Mouse (Mus musculus) liver, adult 2 months (tissue): ENCODE data around the gene Ppp1r21. TPM values are rescaled to one million over a fixed set of nuclear protein-coding genes. Genes with fewer than 3 reads are reported as not detected.

Source experiments
- DNase-seq: peaks from one replicate; pipeline ENCODE4 v3.0.0-alpha.2; 2011; ENCODE audit warnings: low read depth, low spot score; ENCODE audit errors: extremely low read depth
- H3K27ac ChIP-seq: fragments of 200-500 bp; replicated peaks from 2 replicates; pipeline ENCODE4 v1.5.1; 2012; ENCODE audit warnings: low read depth, mild to moderate bottlenecking, control low read depth, inconsistent platforms, low read length; ENCODE audit not compliant: insufficient read depth
- H3K27me3 ChIP-seq: fragments of 200-500 bp; 2 replicates; pipeline ENCODE4 v1.6.1; 2012; ENCODE audit warnings: mild to moderate bottlenecking, moderate library complexity, low read length, inconsistent platforms; ENCODE audit not compliant: control insufficient read depth, insufficient read depth
- H3K36me3 ChIP-seq: fragments of 200-500 bp; 2 replicates; pipeline ENCODE4 v1.6.1; 2012; ENCODE audit warnings: low read length, inconsistent platforms; ENCODE audit not compliant: control insufficient read depth, insufficient read depth
- H3K4me1 ChIP-seq: fragments of 200-500 bp; 2 replicates; pipeline ENCODE4 v1.6.1; 2011; ENCODE audit warnings: low read length; ENCODE audit not compliant: control insufficient read depth, insufficient read depth
- H3K4me3 ChIP-seq: fragments of 200-500 bp; 2 replicates; pipeline ENCODE4 v1.5.1; 2011; ENCODE audit warnings: low read depth, mild to moderate bottlenecking, control low read depth, low read length, moderate library complexity; ENCODE audit not compliant: insufficient read depth
- H3K79me2 ChIP-seq: fragments of 200-500 bp; 2 replicates; pipeline ENCODE4 v1.6.1; 2012; ENCODE audit warnings: inconsistent platforms, mild to moderate bottlenecking, low read length, moderate library complexity; ENCODE audit not compliant: control insufficient read depth, insufficient read depth
- H3K9ac ChIP-seq: fragments of 200-500 bp; 2 replicates; pipeline ENCODE4 v1.6.1; 2012; ENCODE audit warnings: low read depth, mild to moderate bottlenecking, control low read depth, inconsistent platforms, low read length
- CTCF ChIP-seq: fragments of 200-500 bp; IDR thresholded peaks from 2 replicates; pipeline ENCODE4 v1.5.1; 2011; ENCODE audit warnings: low read depth, low read length, control low read depth
- POLR2A ChIP-seq: fragments of 200-500 bp; IDR thresholded peaks from 2 replicates; pipeline ENCODE4 v1.6.1; 2011; ENCODE audit warnings: low read length, control low read depth; ENCODE audit not compliant: insufficient read depth; ENCODE audit errors: extremely low read depth
- WGBS: fragments of 180-500 bp; shearing (Covaris S2); methylation state at CpG from one replicate; pipeline ENCODE4 v1.1.7; 2018; 5-methylcytosine and 5-hydroxymethylcytosine counted together
- polyA plus RNA-seq: library from polyadenylated mRNA; depleted of rRNA; stranded (reverse); fragments of >200 nt; gene quantifications from 2 replicates; pipeline ENCODE4 v1.2.3, GENCODE M21; 2012
- total RNA-seq: library from RNA; depleted of rRNA; stranded (reverse); fragments of >200 nt; gene quantifications from 2 replicates; pipeline ENCODE4 v1.2.3, GENCODE M21; 2014

Gene Ppp1r21
- total and polyA plus RNA-seq, 2 experiments = 14.2 to 17.9 TPM

GRCm38 (mm10) chr17:88553001-88553449 is 23.1 kb downstream of the Ppp1r21 start:
- Histone ChIP-seq H3K79me2 (no peaks in the 10 kb centered on the region), H3K4me3 (no peak overlapping the region), H3K27ac (no peak overlapping the region), H3K27me3 (no peaks in the 10 kb centered on the region), H3K36me3 (peaks cover 4% of the 10 kb centered on the region; the same call in 1 of the 2 replicates), H3K4me1 (peaks cover 5% of the 10 kb centered on the region), H3K9ac (no peak overlapping the region)
- no peak for TF ChIP-seq CTCF
- no peak for TF ChIP-seq POLR2A
- 68% methylated on average over 8 of the region's 8 CpGs for WGBS
- DNase-seq = no peak

GRCm38 (mm10) chr17:88553473-88554087 is 23.7 kb downstream of the Ppp1r21 start:
- WGBS = 96% methylated on average over 11 of the region's 11 CpGs
- TF ChIP-seq POLR2A (no peak), CTCF (no peak)
- H3K36me3 ChIP-seq = peaks cover 4% of the 10 kb centered on the region; the same call in 1 of the 2 replicates
- no peaks in the 10 kb centered on the region for H3K27me3 ChIP-seq
- no peak overlapping the region for H3K27ac ChIP-seq
- H3K79me2 ChIP-seq = no peaks in the 10 kb centered on the region
- H3K4me3 ChIP-seq = no peak overlapping the region
- H3K4me1 ChIP-seq = peaks cover 5% of the 10 kb centered on the region
- no peak for DNase-seq
- no peak overlapping the region for H3K9ac ChIP-seq

- H3K27me3 ChIP-seq = no peaks in the 10 kb centered on the region
- no peak overlapping the region for H3K9ac ChIP-seq
- no peaks in the 10 kb centered on the region; the same call in 1 of the 2 replicates for H3K4me1 ChIP-seq
- TF ChIP-seq POLR2A (no peak), CTCF (no peak)
- WGBS = 78% methylated on average over 13 of the region's 13 CpGs
- H3K79me2 ChIP-seq = no peaks in the 10 kb centered on the region
- H3K36me3 ChIP-seq = peaks cover 2% of the 10 kb centered on the region; the same call in 1 of the 2 replicates
- H3K4me3 ChIP-seq = no peak overlapping the region
- DNase-seq = no peak
- H3K27ac ChIP-seq = no peak overlapping the region
Measured at GRCm38 (mm10) chr17:88556176-88556575, 26.3 kb downstream of the Ppp1r21 start.

GRCm38 (mm10) chr17:88556688-88557087 is 26.8 kb downstream of the Ppp1r21 start:
- no peak for DNase-seq
- no peaks in the 10 kb centered on the region for H3K27me3 ChIP-seq
- no peaks in the 10 kb centered on the region for H3K79me2 ChIP-seq
- no peak overlapping the region for H3K4me3 ChIP-seq
- H3K36me3 ChIP-seq = peaks cover 2% of the 10 kb centered on the region; the same call in 1 of the 2 replicates
- H3K4me1 ChIP-seq = no peaks in the 10 kb centered on the region
- H3K27ac ChIP-seq = no peak overlapping the region
- WGBS = 77% methylated on average over 4 of the region's 4 CpGs
- no peak overlapping the region for H3K9ac ChIP-seq
- TF ChIP-seq POLR2A (no peak), CTCF (no peak)

- no peak overlapping the region for H3K9ac ChIP-seq
- peak; percentile 43; the same call in 1 of the 2 replicates for TF ChIP-seq CTCF
- TF ChIP-seq POLR2A = no peak
- H3K4me3 ChIP-seq = no peak overlapping the region
- 48% methylated on average over 13 of the region's 13 CpGs for WGBS
- no peak overlapping the region for H3K27ac ChIP-seq
- H3K4me1 ChIP-seq = peaks cover 3% of the 10 kb centered on the region
- no peaks in the 10 kb centered on the region for H3K27me3 ChIP-seq
- peak; percentile 60 for DNase-seq
- no peaks in the 10 kb centered on the region for H3K79me2 ChIP-seq
- peaks cover 4% of the 10 kb centered on the region; the same call in 1 of the 2 replicates for H3K36me3 ChIP-seq
Measured at GRCm38 (mm10) chr17:88558168-88558842, 28.4 kb downstream of the Ppp1r21 start.
